Mouse (Mus musculus): ENCODE results near the gene Spz1. TPM values are rescaled to one million over a fixed set of nuclear protein-coding genes. Genes with fewer than 3 reads are reported as not detected.

Gene Spz1
- polyA plus RNA-seq, 1 experiment: not detected

GRCm38 (mm10) chr13:92533801-92534200, 42.2 kb downstream of the Spz1 start:
- Histone ChIP-seq H3K4me1 (ENCODE audit: control insufficient read depth, insufficient read depth, insufficient read length, low read length) (peaks cover under 1% of the 10 kb centered on the region; the same call in 1 of the 2 replicates), H3K27ac (replicated peaks; ENCODE audit: low read depth, low read length) (no peak overlapping the region)

GRCm38 (mm10) chr13:92532216-92532615, 43.8 kb downstream of the Spz1 start:
- no peak overlapping the region for H3K4me3 ChIP-seq (ENCODE audit: insufficient read depth, low read depth, low read length)
- H3K27ac ChIP-seq (replicated peaks; ENCODE audit: low read depth, low read length): no peak overlapping the region
- H3K4me1 ChIP-seq (ENCODE audit: control insufficient read depth, insufficient read depth, insufficient read length, low read length): peaks cover 2% of the 10 kb centered on the region; the same call in 1 of the 2 replicates

More at GRCm38 (mm10) chr13:92533801-92534200, 42.2 kb downstream of the Spz1 start:
- no peak overlapping the region for H3K4me3 ChIP-seq (ENCODE audit: insufficient read depth, low read depth, low read length)

GRCm38 (mm10) chr13:92531237-92531636, 44.7 kb downstream of the Spz1 start:
- Histone ChIP-seq H3K27ac (replicated peaks; ENCODE audit: low read depth, low read length) (peak overlapping the region; percentile 80), H3K4me1 (ENCODE audit: control insufficient read depth, insufficient read depth, insufficient read length, low read length) (peaks cover 2% of the 10 kb centered on the region; the same call in 1 of the 2 replicates), H3K4me3 (ENCODE audit: insufficient read depth, low read depth, low read length) (peak overlapping the region; percentile 66)

GRCm38 (mm10) chr13:92530721-92531211, 45.2 kb downstream of the Spz1 start, which contains the start of gene Zfyve16:
Gene Zfyve16 (minus strand): TSS chr13:92530868.
- Histone ChIP-seq H3K4me3 (ENCODE audit: insufficient read depth, low read depth, low read length) (peak within 1 kb of the TSS; percentile 66), H3K4me1 (ENCODE audit: control insufficient read depth, insufficient read depth, insufficient read length, low read length) (peaks cover 2% of the 10 kb centered on the region; the same call in 1 of the 2 replicates), H3K27ac (replicated peaks; ENCODE audit: low read depth, low read length) (peak within 1 kb of the TSS; percentile 84)

DNA sequence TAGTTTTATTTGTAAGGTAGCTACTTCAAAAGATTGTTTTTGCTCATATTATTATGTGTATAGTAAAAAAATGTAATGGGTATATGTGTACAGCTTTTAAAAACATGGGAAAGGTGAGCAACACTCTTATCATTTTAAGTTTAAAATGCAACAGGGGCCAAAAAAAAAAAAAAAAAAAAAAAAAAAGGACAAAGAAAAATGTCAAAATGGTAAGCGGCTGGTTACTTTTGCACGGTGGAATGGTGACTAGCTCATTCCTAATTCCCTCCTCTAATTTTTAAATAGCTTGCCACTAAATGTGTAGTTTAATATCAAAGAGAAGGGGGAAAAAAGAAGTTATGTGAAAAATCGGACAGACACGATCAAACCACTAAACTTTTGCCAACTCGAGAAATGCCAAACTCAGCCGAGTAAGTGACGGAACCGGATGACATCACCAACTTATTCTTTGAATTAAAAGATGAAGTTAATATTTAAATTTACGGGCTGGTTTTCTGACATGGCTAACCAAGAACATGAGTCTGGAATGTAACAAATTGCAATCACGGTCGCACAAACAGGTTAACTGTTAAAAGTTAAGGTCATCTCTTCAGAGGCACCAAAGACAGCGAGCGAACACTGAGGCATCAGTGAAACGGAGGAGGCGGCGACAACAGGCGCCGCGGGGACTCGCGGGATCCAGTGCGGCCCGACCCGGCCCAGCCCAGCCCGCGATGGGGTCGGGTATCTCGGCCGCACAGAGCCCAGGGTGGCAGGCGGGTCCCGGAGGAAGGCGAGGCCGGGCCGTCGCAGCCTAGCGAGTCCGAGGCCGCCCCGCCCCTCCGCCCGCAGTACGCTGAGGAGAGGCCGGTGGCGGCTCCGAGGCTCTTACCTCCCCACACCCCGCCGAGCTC, 45.9 kb downstream of the Spz1 start:
- Histone ChIP-seq H3K27ac (replicated peaks; ENCODE audit: low read depth, low read length) (peak overlapping the region; percentile 84), H3K4me1 (ENCODE audit: control insufficient read depth, insufficient read depth, insufficient read length, low read length) (peaks cover 2% of the 10 kb centered on the region; the same call in 1 of the 2 replicates), H3K4me3 (ENCODE audit: insufficient read depth, low read depth, low read length) (peak overlapping the region; percentile 66)

Other genes starting within 250 kb of the Spz1 start
- gene Dhfr, start 221.4 kb downstream of the Spz1 start, polyA plus RNA-seq (2012; ENCODE audit: insufficient read depth, insufficient read length, missing spikeins): 1.4 and 1.8 TPM in 2 replicates
- 8.5 and 21.8 TPM in 2 replicates for gene Msh3, start 221.2 kb downstream of the Spz1 start, polyA plus RNA-seq (2012; ENCODE audit: insufficient read depth, insufficient read length, missing spikeins)
- not detected in 2 replicates for gene Ankrd34b, start 150.3 kb downstream of the Spz1 start, polyA plus RNA-seq (2012; ENCODE audit: insufficient read depth, insufficient read length, missing spikeins)
- 8.3 and 8.8 TPM in 2 replicates for gene Fam151b, start 92.2 kb downstream of the Spz1 start, polyA plus RNA-seq (2012; ENCODE audit: insufficient read depth, insufficient read length, missing spikeins)
- gene Zfyve16, start 45.3 kb downstream of the Spz1 start, polyA plus RNA-seq (2012; ENCODE audit: insufficient read depth, insufficient read length, missing spikeins): 6.3 and 8.5 TPM in 2 replicates
- 3.2 and 4.0 TPM in 2 replicates for gene Serinc5, start 34.9 kb upstream of the Spz1 start, polyA plus RNA-seq (2012; ENCODE audit: insufficient read depth, insufficient read length, missing spikeins)
- gene Thbs4, start 218.6 kb upstream of the Spz1 start, polyA plus RNA-seq (2012; ENCODE audit: insufficient read depth, insufficient read length, missing spikeins): 0.71 and 2.7 TPM in 2 replicates

All from brown adipose tissue, adult 24 weeks (tissue).